Mouse (Mus musculus): ENCODE data around the gene Atraid.

Atraid gene

DNA sequence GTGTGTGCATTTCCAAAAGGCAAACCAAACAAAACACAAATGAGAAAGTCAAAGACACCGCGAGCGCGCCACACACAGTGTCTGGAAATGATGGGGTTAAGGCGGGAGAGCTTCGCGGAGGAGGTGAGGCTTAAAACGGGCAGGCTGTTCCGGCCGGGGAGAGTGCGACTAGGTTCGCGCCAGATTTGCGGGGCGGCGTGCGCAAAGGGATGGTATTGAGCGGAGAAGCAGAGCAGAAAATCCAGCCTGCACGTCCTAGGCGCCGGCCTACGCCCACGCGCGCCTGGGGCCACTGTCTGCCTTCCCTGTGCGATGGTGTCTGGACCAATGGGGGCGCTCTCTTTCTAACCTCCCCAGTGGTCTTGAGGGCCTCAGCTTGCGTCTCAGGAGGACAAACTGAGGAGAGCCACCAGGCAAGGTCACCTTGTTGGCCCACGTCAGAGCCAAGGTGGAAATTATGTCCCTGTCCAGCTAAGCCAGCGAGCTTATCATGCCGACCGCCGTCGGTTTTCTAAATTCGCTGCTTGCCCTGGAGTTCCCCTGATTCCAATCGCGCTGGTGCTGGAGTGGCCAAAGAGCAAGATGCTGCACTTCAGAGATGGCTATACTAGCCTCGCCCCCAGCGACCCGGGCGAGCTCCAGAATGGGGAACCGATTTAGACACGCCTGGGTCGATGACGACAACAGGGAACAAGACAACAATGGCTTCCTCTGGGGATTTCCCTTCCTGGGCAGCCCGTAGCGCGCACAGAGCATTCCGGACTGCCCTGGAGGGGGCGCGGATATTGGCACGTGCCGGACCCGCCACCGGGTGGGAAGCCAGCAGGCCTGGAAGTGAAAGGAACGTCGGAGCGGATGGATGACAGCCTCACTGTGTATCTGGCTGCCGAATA is 46.9 kb downstream of the Atraid start:
- no peak for DNase-seq (ENCODE audit: low read depth, low spot score)

DNA sequence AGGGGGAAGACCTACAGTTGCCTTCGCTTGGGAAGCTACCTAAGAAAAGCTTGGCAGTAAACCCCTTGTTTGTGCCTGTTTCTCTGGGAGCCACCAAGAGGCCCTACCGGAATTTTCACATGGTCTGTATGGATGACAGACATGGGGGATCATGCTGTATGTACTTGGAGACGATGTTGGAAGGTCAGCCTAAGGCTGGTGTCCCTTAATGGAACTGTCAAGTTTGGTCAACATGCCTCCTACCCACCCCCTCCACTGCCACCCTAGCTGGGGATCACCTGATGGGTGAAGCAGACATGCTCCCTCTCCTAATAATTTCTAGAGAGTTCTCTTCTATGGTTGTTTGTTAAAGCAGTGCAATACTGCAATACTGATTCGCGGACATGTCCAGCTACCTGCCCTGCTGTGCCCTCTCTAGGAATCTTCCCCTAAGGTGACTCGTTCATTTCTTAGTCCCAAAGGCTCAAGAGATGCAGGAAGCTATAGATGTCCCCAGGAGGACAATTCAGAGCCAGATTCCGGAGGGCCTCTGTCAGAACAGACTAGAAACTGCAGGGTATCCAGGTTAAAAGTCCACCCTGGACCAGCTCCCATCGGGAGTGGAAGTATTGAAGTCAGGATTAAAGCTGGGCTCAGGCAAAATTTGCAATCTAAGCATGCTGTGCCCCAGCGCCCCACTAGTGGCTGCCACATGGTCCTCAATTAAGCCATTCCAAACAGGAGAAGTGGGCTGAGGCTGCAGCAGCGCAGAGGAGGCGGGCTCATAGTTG is 47.8 kb downstream of the Atraid start:
- DNase-seq (ENCODE audit: low read depth, low spot score): no peak
